Mouse (Mus musculus): Measurements from ENCODE around the gene Gm13288. TPM values are rescaled to one million over a fixed set of nuclear protein-coding genes. Genes with fewer than 3 reads are reported as not detected.
"Not testable (repeated sequence)": the region's sequence is repeated elsewhere in the genome, so short reads cannot be mapped to it uniquely, and the experiment has no call there.

The Gm13288 gene
- total RNA-seq, 1 experiment = not detected

DNA sequence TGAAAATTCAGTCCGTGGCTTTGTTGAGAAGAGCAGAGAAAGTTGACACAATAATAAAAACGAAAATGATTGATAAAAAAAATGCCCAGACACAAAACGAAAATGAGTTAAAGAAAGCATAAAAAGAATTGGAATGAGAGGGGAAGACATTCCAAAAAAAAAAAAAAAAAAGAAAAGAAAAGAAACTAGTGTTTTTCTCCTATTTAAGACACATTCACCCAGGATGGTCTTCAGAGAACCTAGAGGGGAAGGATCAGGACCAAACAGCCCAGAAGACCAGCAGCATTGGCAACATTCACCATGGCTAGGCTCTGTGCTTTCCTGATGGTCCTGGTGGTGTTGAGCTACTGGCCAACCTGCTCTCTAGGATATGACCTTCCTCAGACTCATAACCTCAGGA is 10.6 kb downstream of the Gm13288 start, which contains the start of gene Ifna7:
Gene Ifna7 (plus strand): TSS at position 301 of the 400 bp plus-strand sequence.
- no peak for DNase-seq (ENCODE audit: low read depth, low spot score)
- Histone ChIP-seq H3K27ac (ENCODE audit: insufficient read depth, low read depth, low read length, poor library complexity, severe bottlenecking) (no peak within 1 kb of the TSS), H3K4me3 (ENCODE audit: insufficient read depth in 1 of 2, low read depth in 1 of 2, low read length in 2 of 2, poor library complexity in 1 of 2, severe bottlenecking in 1 of 2) (no peak within 1 kb of the TSS), H3K9ac (ENCODE audit: insufficient read depth, low read depth, low read length, poor library complexity, severe bottlenecking) (no peak within 1 kb of the TSS), H3K36me3 (ENCODE audit: control insufficient read depth, insufficient read depth, low read length, poor library complexity, severe bottlenecking) (no peaks in the 10 kb centered on the region), H3K4me1 (ENCODE audit: control insufficient read depth in 2 of 2, insufficient read depth in 2 of 2, low read length in 2 of 2, poor library complexity in 1 of 2) (no peaks in the 10 kb centered on the region), H3K9me3 (ENCODE audit: control insufficient read depth, insufficient read depth, low read depth, low read length) (no peaks in the 10 kb centered on the region)
- TF ChIP-seq HCFC1 (IDR thresholded peaks at IDR 0.05; ENCODE audit: borderline replicate concordance, insufficient read depth, low read length) = no peak
- TF ChIP-seq ZNF384 (IDR thresholded peaks at IDR 0.05; ENCODE audit: low read depth, low read length) = no peak
- no peak for TF ChIP-seq ZC3H11A (IDR thresholded peaks at IDR 0.05; ENCODE audit: borderline replicate concordance, low read depth, low read length)
- no peak for TF ChIP-seq MAFK (IDR thresholded peaks at IDR 0.05; ENCODE audit: insufficient read depth, low read depth, low read length)
- TF ChIP-seq CHD2 (IDR thresholded peaks at IDR 0.05; ENCODE audit: low read depth, low read length) = no peak
- in situ Hi-C loops (cut with MboI; ENCODE audit: low sequenced_read_pairs in 2 of 2, unreplicated experiment in 2 of 2) = no loop called here

DNA sequence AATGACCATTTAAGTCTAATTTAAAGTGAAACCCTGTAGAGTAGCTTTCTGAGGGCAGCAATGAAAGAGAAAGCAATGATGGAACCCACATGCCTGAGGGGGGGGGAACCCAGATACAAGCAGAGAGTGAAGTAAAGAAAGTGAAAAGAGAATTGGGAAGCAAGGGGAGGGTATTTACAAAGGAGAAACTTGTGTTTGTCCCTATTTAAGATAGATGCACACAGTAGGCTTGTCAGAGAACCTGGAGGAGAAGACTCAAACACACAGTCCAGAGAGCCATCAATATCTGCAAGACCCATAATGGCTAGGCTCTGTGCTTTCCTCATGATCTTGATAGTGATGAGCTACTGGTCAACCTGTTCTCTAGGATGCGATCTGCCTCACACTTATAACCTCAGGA is 14.3 kb downstream of the Gm13288 start, which contains the start of gene Ifna11:
Gene Ifna11 (plus strand): TSS at position 301 of the 400 bp plus-strand sequence.
- Histone ChIP-seq H3K9me3 (ENCODE audit: control insufficient read depth, insufficient read depth, low read depth, low read length) (no peaks in the 10 kb centered on the region), H3K27ac (ENCODE audit: insufficient read depth, low read depth, low read length, poor library complexity, severe bottlenecking) (no peak within 1 kb of the TSS), H3K36me3 (ENCODE audit: control insufficient read depth, insufficient read depth, low read length, poor library complexity, severe bottlenecking) (no peaks in the 10 kb centered on the region), H3K9ac (ENCODE audit: insufficient read depth, low read depth, low read length, poor library complexity, severe bottlenecking) (no peak within 1 kb of the TSS), H3K4me1 (ENCODE audit: control insufficient read depth in 2 of 2, insufficient read depth in 2 of 2, low read length in 2 of 2, poor library complexity in 1 of 2) (no peaks in the 10 kb centered on the region), H3K4me3 (ENCODE audit: insufficient read depth in 1 of 2, low read depth in 1 of 2, low read length in 2 of 2, poor library complexity in 1 of 2, severe bottlenecking in 1 of 2) (no peak within 1 kb of the TSS)
- TF ChIP-seq ZNF384 (IDR thresholded peaks at IDR 0.05; ENCODE audit: low read depth, low read length) (no peak), CHD2 (IDR thresholded peaks at IDR 0.05; ENCODE audit: low read depth, low read length) (no peak), ZC3H11A (IDR thresholded peaks at IDR 0.05; ENCODE audit: borderline replicate concordance, low read depth, low read length) (no peak), MAFK (IDR thresholded peaks at IDR 0.05; ENCODE audit: insufficient read depth, low read depth, low read length) (no peak), HCFC1 (IDR thresholded peaks at IDR 0.05; ENCODE audit: borderline replicate concordance, insufficient read depth, low read length) (no peak)
- DNase-seq (ENCODE audit: low read depth, low spot score) = no peak
- in situ Hi-C loops (cut with MboI; ENCODE audit: low sequenced_read_pairs in 2 of 2, unreplicated experiment in 2 of 2) = no loop called here

DNA sequence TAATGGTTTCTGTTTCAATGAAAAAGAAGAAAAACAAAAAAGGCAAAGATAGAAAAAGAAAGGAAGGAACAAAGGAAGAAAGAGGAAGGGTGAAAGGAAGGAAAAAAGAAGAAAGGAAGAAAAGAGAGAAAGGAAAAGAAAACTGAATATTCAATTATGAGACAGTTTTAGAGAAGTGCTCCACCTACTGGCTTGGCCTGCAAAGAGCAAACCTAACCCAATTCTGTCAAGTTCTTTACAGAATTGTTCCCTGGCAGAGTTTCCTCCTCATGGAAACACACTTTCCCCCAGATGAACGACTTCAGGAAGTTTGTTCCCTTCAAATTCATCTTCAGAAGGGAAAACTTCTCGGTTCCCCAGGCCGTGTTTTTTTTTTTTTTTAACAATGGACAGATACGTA is 17.7 kb downstream of the Gm13288 start:
- Histone ChIP-seq H3K4me1 (ENCODE audit: control insufficient read depth in 2 of 2, insufficient read depth in 2 of 2, low read length in 2 of 2, poor library complexity in 1 of 2) (no peaks in the 10 kb centered on the region), H3K9ac (ENCODE audit: insufficient read depth, low read depth, low read length, poor library complexity, severe bottlenecking) (no peak overlapping the region), H3K36me3 (ENCODE audit: control insufficient read depth, insufficient read depth, low read length, poor library complexity, severe bottlenecking) (no peaks in the 10 kb centered on the region), H3K27ac (ENCODE audit: insufficient read depth, low read depth, low read length, poor library complexity, severe bottlenecking) (no peak overlapping the region), H3K9me3 (ENCODE audit: control insufficient read depth, insufficient read depth, low read depth, low read length) (no peaks in the 10 kb centered on the region), H3K4me3 (ENCODE audit: insufficient read depth in 1 of 2, low read depth in 1 of 2, low read length in 2 of 2, poor library complexity in 1 of 2, severe bottlenecking in 1 of 2) (no peak overlapping the region)
- TF ChIP-seq ZC3H11A (IDR thresholded peaks at IDR 0.05; ENCODE audit: borderline replicate concordance, low read depth, low read length) (no peak), MAFK (IDR thresholded peaks at IDR 0.05; ENCODE audit: insufficient read depth, low read depth, low read length) (no peak), ZNF384 (IDR thresholded peaks at IDR 0.05; ENCODE audit: low read depth, low read length) (no peak), HCFC1 (IDR thresholded peaks at IDR 0.05; ENCODE audit: borderline replicate concordance, insufficient read depth, low read length) (no peak), CHD2 (IDR thresholded peaks at IDR 0.05; ENCODE audit: low read depth, low read length) (no peak)
- no peak for DNase-seq (ENCODE audit: low read depth, low spot score)
- in situ Hi-C loops (cut with MboI; ENCODE audit: low sequenced_read_pairs in 2 of 2, unreplicated experiment in 2 of 2) = no loop called here

DNA sequence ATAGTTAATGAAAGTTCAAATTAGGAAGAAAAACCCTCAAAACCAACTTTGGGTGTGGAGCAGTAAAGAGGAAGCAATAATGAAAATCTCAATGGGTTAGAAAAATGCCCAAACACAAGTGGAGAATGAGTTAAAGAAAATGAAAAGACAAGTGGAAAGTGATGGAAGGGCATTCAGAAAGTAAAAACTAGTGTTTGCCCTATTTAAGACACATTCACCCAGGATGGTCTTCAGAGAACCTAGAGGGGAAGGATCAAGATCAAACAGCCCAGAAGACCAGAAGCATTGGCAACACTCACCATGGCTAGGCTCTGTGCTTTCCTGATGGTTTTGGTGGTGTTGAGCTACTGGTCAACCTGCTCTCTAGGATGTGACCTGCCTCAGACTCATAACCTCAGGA is 21.8 kb downstream of the Gm13288 start, which contains the start of gene Ifna6:
Gene Ifna6 (plus strand): TSS at position 301 of the 400 bp plus-strand sequence.
- in situ Hi-C loops (cut with MboI; ENCODE audit: low sequenced_read_pairs in 2 of 2, unreplicated experiment in 2 of 2); H3K36me3 ChIP-seq (ENCODE audit: control insufficient read depth, insufficient read depth, low read length, poor library complexity, severe bottlenecking); DNase-seq (ENCODE audit: low read depth, low spot score); H3K9me3 ChIP-seq (ENCODE audit: control insufficient read depth, insufficient read depth, low read depth, low read length); H3K4me3 ChIP-seq (ENCODE audit: insufficient read depth in 1 of 2, low read depth in 1 of 2, low read length in 2 of 2, poor library complexity in 1 of 2, severe bottlenecking in 1 of 2); H3K4me1 ChIP-seq (ENCODE audit: control insufficient read depth in 2 of 2, insufficient read depth in 2 of 2, low read length in 2 of 2, poor library complexity in 1 of 2); H3K27ac ChIP-seq (ENCODE audit: insufficient read depth, low read depth, low read length, poor library complexity, severe bottlenecking); H3K9ac ChIP-seq (ENCODE audit: insufficient read depth, low read depth, low read length, poor library complexity, severe bottlenecking): not testable (repeated sequence)

DNA sequence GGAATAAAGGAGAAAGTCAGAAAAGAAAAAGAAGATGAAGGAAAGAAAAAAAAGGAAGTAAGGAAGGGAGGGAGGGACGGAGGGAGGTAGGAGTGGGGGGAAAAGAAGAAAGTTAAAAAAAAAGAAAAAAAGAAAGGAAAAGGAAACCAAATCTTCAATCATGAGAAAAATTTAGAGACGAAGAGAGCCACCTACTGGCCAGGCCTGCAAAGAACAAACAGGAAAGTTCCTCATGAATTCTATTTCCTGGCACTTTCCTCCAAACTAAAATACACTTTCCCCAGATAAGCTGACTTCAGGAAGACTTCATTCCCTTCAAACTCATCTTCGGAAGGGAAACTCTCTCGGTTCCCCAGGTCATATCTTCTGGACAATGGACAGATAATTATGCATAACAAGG is 25.2 kb downstream of the Gm13288 start:
- Histone ChIP-seq H3K4me3 (ENCODE audit: insufficient read depth in 1 of 2, low read depth in 1 of 2, low read length in 2 of 2, poor library complexity in 1 of 2, severe bottlenecking in 1 of 2) (no peak overlapping the region), H3K9ac (ENCODE audit: insufficient read depth, low read depth, low read length, poor library complexity, severe bottlenecking) (no peak overlapping the region), H3K9me3 (ENCODE audit: control insufficient read depth, insufficient read depth, low read depth, low read length) (no peaks in the 10 kb centered on the region), H3K4me1 (ENCODE audit: control insufficient read depth in 2 of 2, insufficient read depth in 2 of 2, low read length in 2 of 2, poor library complexity in 1 of 2) (no peaks in the 10 kb centered on the region), H3K36me3 (ENCODE audit: control insufficient read depth, insufficient read depth, low read length, poor library complexity, severe bottlenecking) (no peaks in the 10 kb centered on the region), H3K27ac (ENCODE audit: insufficient read depth, low read depth, low read length, poor library complexity, severe bottlenecking) (no peak overlapping the region)
- TF ChIP-seq MAFK (IDR thresholded peaks at IDR 0.05; ENCODE audit: insufficient read depth, low read depth, low read length) (no peak), ZNF384 (IDR thresholded peaks at IDR 0.05; ENCODE audit: low read depth, low read length) (no peak), CHD2 (IDR thresholded peaks at IDR 0.05; ENCODE audit: low read depth, low read length) (no peak), ZC3H11A (IDR thresholded peaks at IDR 0.05; ENCODE audit: borderline replicate concordance, low read depth, low read length) (no peak), HCFC1 (IDR thresholded peaks at IDR 0.05; ENCODE audit: borderline replicate concordance, insufficient read depth, low read length) (no peak)
- in situ Hi-C loops (cut with MboI; ENCODE audit: low sequenced_read_pairs in 2 of 2, unreplicated experiment in 2 of 2) = no loop called here
- DNase-seq (ENCODE audit: low read depth, low spot score) = no peak

DNA sequence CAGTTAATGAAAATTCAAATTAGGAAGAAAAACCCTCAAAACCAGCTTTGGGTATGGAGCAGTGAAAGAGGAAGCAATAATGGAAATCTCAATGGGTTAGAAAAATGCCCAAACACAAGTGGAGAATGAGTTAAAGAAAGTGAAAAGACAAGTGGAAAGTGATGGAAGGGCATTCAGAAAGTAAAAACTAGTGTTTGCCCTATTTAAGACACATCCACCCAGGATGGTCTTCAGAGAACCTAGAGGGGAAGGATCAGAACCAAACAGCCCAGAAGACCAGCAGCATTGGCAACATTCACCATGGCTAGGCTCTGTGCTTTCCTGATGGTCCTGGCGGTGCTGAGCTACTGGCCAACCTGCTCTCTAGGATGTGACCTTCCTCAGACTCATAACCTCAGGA is 29.9 kb downstream of the Gm13288 start, which contains the start of gene Ifna5:
Gene Ifna5 (plus strand): TSS at position 301 of the 400 bp plus-strand sequence.
- H3K27ac ChIP-seq (ENCODE audit: insufficient read depth, low read depth, low read length, poor library complexity, severe bottlenecking); DNase-seq (ENCODE audit: low read depth, low spot score); H3K4me3 ChIP-seq (ENCODE audit: insufficient read depth in 1 of 2, low read depth in 1 of 2, low read length in 2 of 2, poor library complexity in 1 of 2, severe bottlenecking in 1 of 2); H3K9ac ChIP-seq (ENCODE audit: insufficient read depth, low read depth, low read length, poor library complexity, severe bottlenecking); in situ Hi-C loops (cut with MboI; ENCODE audit: low sequenced_read_pairs in 2 of 2, unreplicated experiment in 2 of 2); H3K36me3 ChIP-seq (ENCODE audit: control insufficient read depth, insufficient read depth, low read length, poor library complexity, severe bottlenecking); H3K9me3 ChIP-seq (ENCODE audit: control insufficient read depth, insufficient read depth, low read depth, low read length); H3K4me1 ChIP-seq (ENCODE audit: control insufficient read depth in 2 of 2, insufficient read depth in 2 of 2, low read length in 2 of 2, poor library complexity in 1 of 2): not testable (repeated sequence)
